In the genomic region with DNA sequence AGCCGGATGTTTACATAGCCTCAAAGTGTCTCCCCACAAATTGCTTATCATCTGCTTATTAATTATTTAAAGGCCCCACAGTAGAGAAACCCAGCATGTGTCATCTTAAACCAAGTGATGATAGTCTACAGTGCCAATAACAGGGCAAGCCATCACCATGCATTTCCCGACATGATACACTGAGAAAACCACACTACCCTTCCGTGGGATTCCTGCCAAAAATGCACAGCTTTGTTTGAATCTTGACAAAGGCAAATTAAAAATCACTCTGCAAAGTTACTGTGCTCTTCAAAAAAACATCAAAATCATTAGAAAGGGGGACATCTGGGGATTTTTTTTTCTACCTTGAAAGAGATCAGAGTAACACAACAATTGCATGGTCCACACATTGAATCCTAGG, we compare ENCODE assay signal across 32 mouse cellular contexts. TPM values are rescaled to one million over a fixed set of nuclear protein-coding genes. Genes with fewer than 3 reads are reported as not detected.
DNase-seq lines count a peak whose midpoint lies in the region; ATAC-seq and TF ChIP-seq lines count a peak whose summit lies in the region.
"Had no signal": no experiment of that assay in that cellular context is flagged by ENCODE, and none has a peak within 500 bp of the region (broad histone marks: within the 10 kb centered on the region; RNA-seq: fewer than 3 reads in every experiment).

No protein-coding gene starts in this region.

- no peak overlapping the region for H3K27ac ChIP-seq in lung, embryonic 14.5 days (ENCODE audit: low read depth)
- H3K27ac ChIP-seq: embryonic facial prominence, embryonic 10.5 days; embryonic facial prominence, embryonic 13.5 days; forebrain, embryonic 15.5 days; gastrocnemius, adult 2 months; heart, embryonic 15.5 days; hindbrain, embryonic 10.5 days; hindbrain, embryonic 13.5 days; intestine, embryonic 15.5 days had no signal

- DNase-seq in lung, embryonic 14.5 days, result peak; percentile 70
- DNase-seq in lung, adult 18-20 months, result no peak
- peak; percentile 8 for DNase-seq in NIH3T3 (ENCODE audit: low read depth)
- DNase-seq in gastrocnemius, adult 18-20 months (ENCODE audit: low spot score), result no peak
- no peak for DNase-seq in cerebellum, postnatal 4 days (ENCODE audit: low spot score in 2 of 2)
- DNase-seq: adrenal gland, adult 8-10 months; adrenal gland, postnatal 36 days; cerebellum, adult 11 months; cerebellum, adult 2 months; cerebellum, adult 9-11 months; cerebellum, postnatal 25 days; embryo, embryonic 11 days; gastrocnemius, adult 2 months; gastrocnemius, postnatal 25 days; heart, adult 18-20 months; heart, postnatal 10 days; heart, postnatal 36 days; kidney, adult 11 months had no signal

- H3K4me3 ChIP-seq in lung, embryonic 14.5 days (ENCODE audit: low read depth, low read length), result no peak overlapping the region
- no peak overlapping the region for H3K4me3 ChIP-seq in C2C12 (ENCODE audit: insufficient read depth, poor library complexity, severe bottlenecking)
- H3K4me3 ChIP-seq: embryonic facial prominence, embryonic 10.5 days; embryonic facial prominence, embryonic 13.5 days; erythroblast, embryonic 14.5 days; forebrain, embryonic 15.5 days; gastrocnemius, adult 2 months; heart, embryonic 12.5 days; heart, embryonic 15.5 days; hindbrain, embryonic 10.5 days; hindbrain, embryonic 13.5 days; intestine, embryonic 15.5 days had no signal

- no peak for ATAC-seq in lung, embryonic 14.5 days (ENCODE audit: insufficient read depth)
- ATAC-seq: activated CD4-positive, CD25-positive, alpha-beta regulatory T cell, adult 4 months; forebrain, embryonic 15.5 days; hindbrain, embryonic 16.5 days; intestine, embryonic 15.5 days had no signal

- H3K79me3 ChIP-seq in C2C12 (ENCODE audit: low read depth), result no peaks in the 10 kb centered on the region

- WGBS in lung, embryonic 14.5 days, result 45% methylated on average over 3 of the region's 3 CpGs

- no peaks in the 10 kb centered on the region for H3K27me3 ChIP-seq in lung, embryonic 14.5 days (ENCODE audit: insufficient read depth, low read length)
- H3K27me3 ChIP-seq in C2C12 (ENCODE audit: control insufficient read depth, insufficient read depth, insufficient read length), result no peaks in the 10 kb centered on the region
- H3K27me3 ChIP-seq: CH12.LX; embryonic facial prominence, embryonic 13.5 days; forebrain, embryonic 15.5 days; heart, embryonic 12.5 days; heart, embryonic 15.5 days; hindbrain, embryonic 13.5 days; intestine, embryonic 15.5 days had no signal

- no peak overlapping the region for H3K4me2 ChIP-seq in lung, embryonic 14.5 days
- H3K4me2 ChIP-seq: embryonic facial prominence, embryonic 13.5 days; forebrain, embryonic 15.5 days; heart, embryonic 12.5 days; heart, embryonic 15.5 days; hindbrain, embryonic 13.5 days; intestine, embryonic 15.5 days had no signal

- no peak overlapping the region for H3K9ac ChIP-seq in lung, embryonic 14.5 days
- H3K9ac ChIP-seq: embryonic facial prominence, embryonic 13.5 days; forebrain, embryonic 15.5 days; heart, embryonic 12.5 days; heart, embryonic 15.5 days; hindbrain, embryonic 13.5 days; intestine, embryonic 15.5 days had no signal

- H3K79me2 ChIP-seq in C2C12 (ENCODE audit: control insufficient read depth, insufficient read depth), result no peaks in the 10 kb centered on the region

- no peaks in the 10 kb centered on the region for H3K9me3 ChIP-seq in lung, embryonic 14.5 days (ENCODE audit: low read depth, low read length)
- H3K9me3 ChIP-seq: embryonic facial prominence, embryonic 10.5 days; forebrain, embryonic 15.5 days; heart, embryonic 15.5 days; hindbrain, embryonic 10.5 days; hindbrain, embryonic 13.5 days; intestine, embryonic 15.5 days had no signal

- no peak overlapping the region for H3ac ChIP-seq in C2C12 (ENCODE audit: control insufficient read depth, insufficient read length, low read depth)

- no peaks in the 10 kb centered on the region for H3K36me3 ChIP-seq in lung, embryonic 14.5 days (ENCODE audit: insufficient read depth)
- no peaks in the 10 kb centered on the region for H3K36me3 ChIP-seq in C2C12 (ENCODE audit: control insufficient read depth, insufficient read depth)
- H3K36me3 ChIP-seq: embryonic facial prominence, embryonic 10.5 days; embryonic facial prominence, embryonic 13.5 days; forebrain, embryonic 15.5 days; G1E; heart, embryonic 12.5 days; heart, embryonic 15.5 days; hindbrain, embryonic 10.5 days; hindbrain, embryonic 13.5 days; intestine, embryonic 15.5 days had no signal

- TF ChIP-seq CTCF in lung, embryonic 14.5 days (IDR thresholded peaks at IDR 0.05; ENCODE audit: low read depth), result no peak
- TF ChIP-seq CTCF in C2C12 (IDR thresholded peaks at IDR 0.05; ENCODE audit: control insufficient read depth, insufficient read depth, insufficient read length), result no peak

- no peaks in the 10 kb centered on the region for H3K4me1 ChIP-seq in lung, embryonic 14.5 days (ENCODE audit: insufficient read depth)
- H3K4me1 ChIP-seq: embryonic facial prominence, embryonic 10.5 days; embryonic facial prominence, embryonic 13.5 days; heart, embryonic 12.5 days; heart, embryonic 15.5 days; hindbrain, embryonic 10.5 days; hindbrain, embryonic 13.5 days; intestine, embryonic 15.5 days had no signal

TF ChIP-seq in C2C12, 6 proteins besides CTCF, POLR2A, EP300 and RAD21:
- peak; percentile 1 for TF ChIP-seq MYOD1 (IDR thresholded peaks at IDR 0.05; ENCODE audit: control insufficient read depth, insufficient read length, low read depth)
- no peak for TF ChIP-seq MYOG (IDR thresholded peaks at IDR 0.05; ENCODE audit: control insufficient read depth, extremely low read depth, insufficient read length)
- TF ChIP-seq MAX (IDR thresholded peaks at IDR 0.05), result no peak
- no peak for TF ChIP-seq CEBPB (IDR thresholded peaks at IDR 0.05; ENCODE audit: low read depth)
- TF ChIP-seq FOSL1 (IDR thresholded peaks at IDR 0.05; ENCODE audit: insufficient read depth, low read length, poor library complexity, severe bottlenecking), result no peak
- no peak for TF ChIP-seq USF1 (IDR thresholded peaks at IDR 0.05; ENCODE audit: low read depth)

RNA-seq across cellular contexts. Expression of a gene that starts 11.5 kb away (rescaled TPM):
- polyA plus RNA-seq in lung, embryonic 14.5 days (2014; fragmentation: Nextera tagmentation; extraction: Ambion mirVana), result 96.4 and 103 TPM in 2 replicates
- 50.1 TPM for polyA plus RNA-seq in C2C12 (2012; fragmentation: generic; extraction: Trizol)
- total RNA-seq in gastrocnemius, adult 18-20 months (2021), result 100 to 1,000 TPM; 126 to 141 TPM

RNA-seq across cellular contexts. Expression of a gene that starts 17.7 kb away (rescaled TPM):
- polyA plus RNA-seq in lung, embryonic 14.5 days (2014; fragmentation: Nextera tagmentation; extraction: Ambion mirVana), result 0.47 and 1.1 TPM in 2 replicates
- 0.11 TPM for polyA plus RNA-seq in C2C12 (2012; fragmentation: generic; extraction: Trizol)
- total RNA-seq in gastrocnemius, adult 18-20 months (2021), result under 1 TPM; 0.16 to 0.26 TPM
- total RNA-seq: G1E had no signal
- polyA plus RNA-seq: G1E had no signal

Comparison
In these comparisons a context has a peak if more than half of its experiments do, and no peak if none do; other contexts are left out.
1. DNase-seq: peak in lung, embryonic 14.5 days (single experiment) and NIH3T3 (single experiment); none in lung, adult 18-20 months (0 of 2), gastrocnemius, adult 18-20 months (single experiment) and cerebellum, postnatal 4 days (0 of 2).